9 mouse cellular contexts compared by ENCODE assay signal in the genomic region with DNA sequence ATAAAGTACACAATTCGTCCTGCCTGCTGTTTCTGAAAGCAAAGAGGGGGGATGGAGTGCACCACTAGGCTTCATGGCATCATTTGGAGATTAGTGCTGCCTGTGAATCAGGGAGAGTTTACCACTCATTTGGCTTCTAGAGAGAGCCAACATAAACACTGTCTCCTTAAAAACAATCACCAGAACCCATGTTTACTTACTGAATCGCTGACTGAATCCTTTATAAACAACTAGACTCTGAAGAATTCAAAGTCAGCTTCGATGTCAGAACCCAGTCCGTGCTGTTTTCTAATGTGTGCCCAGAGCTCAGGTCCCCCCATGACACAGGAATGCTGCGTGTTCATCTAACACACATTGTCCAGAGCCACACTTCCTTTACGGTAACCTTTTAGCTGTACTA.
"Had no signal": no experiment of that assay in that cellular context is flagged by ENCODE, and none has a peak within 500 bp of the region (broad histone marks: within the 10 kb centered on the region; RNA-seq: fewer than 3 reads in every experiment).

No protein-coding gene starts in this region.

- H3K4me3 ChIP-seq: hindbrain, embryonic 15.5 days; limb, embryonic 15.5 days; midbrain, embryonic 10.5 days; neural tube, embryonic 12.5 days had no signal

- H3K9me3 ChIP-seq: hindbrain, embryonic 15.5 days; limb, embryonic 15.5 days; midbrain, embryonic 10.5 days; neural tube, embryonic 12.5 days had no signal

- DNase-seq: kidney, adult 2 months; kidney, postnatal 25 days; midbrain, embryonic 14.5 days; thymus, postnatal 14 days had no signal

- H3K9ac ChIP-seq: hindbrain, embryonic 15.5 days; limb, embryonic 15.5 days; liver, embryonic 14.5 days; neural tube, embryonic 12.5 days had no signal

- H3K27ac ChIP-seq: hindbrain, embryonic 15.5 days; limb, embryonic 15.5 days; liver, embryonic 14.5 days; midbrain, embryonic 10.5 days; neural tube, embryonic 12.5 days had no signal

- H3K4me1 ChIP-seq: hindbrain, embryonic 15.5 days; limb, embryonic 15.5 days; midbrain, embryonic 10.5 days; neural tube, embryonic 12.5 days had no signal

- H3K27me3 ChIP-seq: hindbrain, embryonic 15.5 days; limb, embryonic 15.5 days; neural tube, embryonic 12.5 days had no signal

- H3K4me2 ChIP-seq: hindbrain, embryonic 15.5 days; limb, embryonic 15.5 days; neural tube, embryonic 12.5 days had no signal

- H3K36me3 ChIP-seq: hindbrain, embryonic 15.5 days; limb, embryonic 15.5 days; midbrain, embryonic 10.5 days; neural tube, embryonic 12.5 days had no signal
